In the genomic region with DNA sequence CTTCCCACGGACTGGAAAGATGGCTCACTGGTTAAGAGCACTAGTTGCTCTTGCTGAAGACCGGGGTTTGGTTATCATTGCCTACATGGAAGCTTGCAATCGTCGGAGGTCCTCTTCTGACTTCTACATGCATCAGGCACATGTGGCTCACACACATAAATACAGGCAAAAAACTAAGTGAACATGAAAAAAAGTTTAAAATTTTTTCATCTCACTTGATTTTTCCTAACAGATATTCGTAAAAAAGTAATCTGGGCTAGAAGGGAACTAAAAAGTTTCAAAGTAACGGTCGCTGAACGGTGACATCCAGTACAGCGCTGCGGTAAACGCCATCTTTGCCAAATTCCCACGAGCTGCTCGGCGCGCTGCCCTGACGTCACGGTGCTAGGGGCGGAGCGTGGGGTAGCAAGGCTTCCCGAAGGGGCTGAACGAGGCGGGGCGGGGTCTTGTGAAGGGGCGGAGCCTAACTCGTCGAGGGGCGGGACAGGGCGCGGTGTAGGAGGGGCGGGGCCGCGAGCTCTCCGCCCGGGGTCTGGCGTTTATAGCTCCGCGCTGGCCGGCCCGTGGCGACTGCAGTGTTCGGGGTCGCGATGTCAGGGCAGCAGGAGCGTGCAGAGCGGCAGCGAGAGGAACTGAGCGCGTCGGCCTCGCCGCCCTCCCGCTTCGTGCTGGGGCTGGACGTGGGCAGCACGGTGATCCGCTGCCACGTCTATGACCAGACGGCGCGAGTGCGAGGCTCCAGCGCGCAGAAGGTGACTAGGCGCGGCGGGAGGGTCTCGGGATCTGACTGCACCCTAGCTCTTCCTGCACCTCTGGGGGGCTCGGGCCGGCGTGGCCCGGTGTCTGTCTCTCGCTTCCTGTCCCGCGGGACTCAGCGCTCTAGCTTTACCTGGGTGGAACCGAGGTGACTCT, we compare ENCODE assay signal across 7 mouse cellular contexts. TPM values are rescaled to one million over a fixed set of nuclear protein-coding genes. Genes with fewer than 3 reads are reported as not detected.
DNase-seq lines count a peak whose midpoint lies in the region; ATAC-seq lines count a peak whose summit lies in the region.

A gene (plus strand): TSS at position 502 of the 912 bp plus-strand sequence.

- H3K4me1 ChIP-seq in embryonic facial prominence, embryonic 10.5 days = peaks cover 6% of the 10 kb centered on the region; the same call in 1 of the 2 replicates
- 0 out of 2 replicates have a peak, but pooled peaks cover 3% of the 10 kb centered on the region for H3K4me1 ChIP-seq in limb, embryonic 10.5 days
- H3K4me1 ChIP-seq in midbrain, embryonic 13.5 days (replicated peaks) = 0 out of 2 replicates have a peak, but pooled peaks cover 8% of the 10 kb centered on the region

- H3K27me3 ChIP-seq in embryonic facial prominence, embryonic 10.5 days (replicated peaks; ENCODE audit: low read depth, poor library complexity, severe bottlenecking) = peaks cover 12% of the 10 kb centered on the region
- H3K27me3 ChIP-seq in limb, embryonic 10.5 days (ENCODE audit: low read depth, poor library complexity, severe bottlenecking) = 0 out of 2 replicates have a peak, but pooled peaks cover 3% of the 10 kb centered on the region
- 0 out of 2 replicates have a peak, but pooled peaks cover 5% of the 10 kb centered on the region for H3K27me3 ChIP-seq in midbrain, embryonic 13.5 days

- no peaks in the 10 kb centered on the region for H3K36me3 ChIP-seq in embryonic facial prominence, embryonic 10.5 days (replicated peaks)
- H3K36me3 ChIP-seq in limb, embryonic 10.5 days = no peaks in the 10 kb centered on the region
- no peaks in the 10 kb centered on the region for H3K36me3 ChIP-seq in midbrain, embryonic 13.5 days

- DNase-seq in adrenal gland, postnatal 10 days = peak; percentile 100
- peak; percentile 99 for DNase-seq in embryonic facial prominence, embryonic 10.5 days (ENCODE audit: low spot score)
- DNase-seq in kidney, adult 11 months = peak; percentile 91
- DNase-seq in limb, embryonic 10.5 days (ENCODE audit: low spot score) = peak; percentile 99
- DNase-seq in spleen, adult 12 weeks (ENCODE audit: low spot score) = peak; percentile 91

- peak within 1 kb of the TSS; percentile 80 for H3K27ac ChIP-seq in embryonic facial prominence, embryonic 10.5 days (replicated peaks)
- H3K27ac ChIP-seq in limb, embryonic 10.5 days = peak within 1 kb of the TSS; percentile 86
- no peak within 1 kb of the TSS for H3K27ac ChIP-seq in midbrain, embryonic 13.5 days

- peak within 1 kb of the TSS; percentile 74 for H3K4me2 ChIP-seq in midbrain, embryonic 13.5 days (replicated peaks)

- H3K9me3 ChIP-seq in embryonic facial prominence, embryonic 10.5 days = no peaks in the 10 kb centered on the region
- H3K9me3 ChIP-seq in limb, embryonic 10.5 days (replicated peaks) = no peaks in the 10 kb centered on the region
- H3K9me3 ChIP-seq in midbrain, embryonic 13.5 days = no peaks in the 10 kb centered on the region

- H3K9ac ChIP-seq in midbrain, embryonic 13.5 days (replicated peaks) = peak within 1 kb of the TSS; percentile 71

- ATAC-seq in granulocyte monocyte progenitor cell, adult 5-6 weeks (replicated peaks; ENCODE audit: poor library complexity, severe bottlenecking) = peak; percentile 95
- peak; percentile 97 for ATAC-seq in midbrain, embryonic 13.5 days

- WGBS in embryonic facial prominence, embryonic 10.5 days = under 1% methylated on average over 76 of the region's 76 CpGs
- under 1% methylated on average over 76 of the region's 76 CpGs for WGBS in limb, embryonic 10.5 days
- under 1% methylated on average over 76 of the region's 76 CpGs for WGBS in midbrain, embryonic 13.5 days

- H3K4me3 ChIP-seq in embryonic facial prominence, embryonic 10.5 days = peak within 1 kb of the TSS; percentile 69
- peak within 1 kb of the TSS; percentile 62 for H3K4me3 ChIP-seq in limb, embryonic 10.5 days
- peak within 1 kb of the TSS; percentile 64 for H3K4me3 ChIP-seq in midbrain, embryonic 13.5 days (replicated peaks)

RNA-seq across cellular contexts. Expression of the gene that starts here (rescaled TPM):
- total RNA-seq in adrenal gland, postnatal 10 days (2021) = 10 to 100 TPM; 10.1 to 13.1 TPM
- polyA plus RNA-seq in embryonic facial prominence, embryonic 10.5 days (2016; fragmentation: Nextera tagmentation; extraction: Ambion mirVana) = 4.6 and 4.8 TPM in 2 replicates
- total RNA-seq in granulocyte monocyte progenitor cell, adult 5-6 weeks (2014; fragmentation: Nextera tagmentation) = 2.4 and 3.0 TPM in 2 replicates
- 3.1 and 5.5 TPM in 2 replicates for total RNA-seq in granulocyte monocyte progenitor cell, adult 5-6 weeks (2017)
- 4.4 and 4.6 TPM in 2 replicates for polyA plus RNA-seq in limb, embryonic 10.5 days (2016; fragmentation: Nextera tagmentation; extraction: Ambion mirVana)
- polyA plus RNA-seq in midbrain, embryonic 13.5 days (2015; fragmentation: Nextera tagmentation; extraction: Ambion mirVana) = 1.5 and 1.9 TPM in 2 replicates
